Mouse (Mus musculus) gastrocnemius, adult 2 months (tissue): ENCODE results near the gene Emc3. TPM values are rescaled to one million over a fixed set of nuclear protein-coding genes. Genes with fewer than 3 reads are reported as not detected.

Experiments
- DNase-seq: peaks from one replicate; pipeline ENCODE4 v3.0.0; 2022
- H3K27ac ChIP-seq: fragments of 200-600 bp; 2 replicates; pipeline ENCODE4 v1.8.1; 2022; ENCODE audit warnings: mild to moderate bottlenecking
- H3K4me3 ChIP-seq: fragments of 200-600 bp; 2 replicates; pipeline ENCODE4 v1.8.1; 2022; ENCODE audit warnings: mild to moderate bottlenecking, moderate library complexity
- CTCF ChIP-seq: fragments of 200-600 bp; IDR thresholded peaks from 2 replicates; pipeline ENCODE4 v1.8.1; 2022; ENCODE audit warnings: antibody characterized with exemption, mild to moderate bottlenecking, moderate library complexity
- intact Hi-C: fragments of 180-260 bp; cut with DNase I; formaldehyde crosslinking; loops from one replicate; pipeline ENCODE4 v1.15.1; 2025
- total RNA-seq, 2 experiments: library from RNA; stranded (reverse); gene quantifications; 2 replicates each; pipeline ENCODE4 v1.2.3; 2021

Gene Emc3
- total RNA-seq, 2 experiments from 2014 or later = 54.9 to 63.2 TPM

DNA sequence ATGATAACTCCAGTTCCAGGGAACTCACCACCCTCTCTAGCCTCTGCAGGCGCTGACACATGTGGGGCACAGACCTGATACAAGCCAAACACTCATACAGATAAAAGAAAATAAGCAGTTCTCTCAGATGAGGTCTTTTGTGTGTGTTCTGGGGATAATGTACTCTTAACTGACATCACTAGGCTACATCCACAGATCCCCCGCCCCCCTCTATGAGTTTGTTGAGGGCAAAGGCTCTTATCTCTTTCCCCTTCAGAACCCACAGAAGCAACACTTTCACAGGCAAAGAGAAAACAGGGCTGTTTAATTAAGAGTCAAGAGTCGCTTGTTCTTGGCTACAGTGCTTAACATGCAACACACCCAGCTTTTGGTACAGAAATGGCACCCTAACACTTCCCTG, 16.9 kb downstream of the Emc3 start:
- Histone ChIP-seq H3K4me3 (no peak overlapping the region), H3K27ac (no peak overlapping the region)
- no peak for TF ChIP-seq CTCF
- DNase-seq = no peak
- intact Hi-C loops = no loop called here

DNA sequence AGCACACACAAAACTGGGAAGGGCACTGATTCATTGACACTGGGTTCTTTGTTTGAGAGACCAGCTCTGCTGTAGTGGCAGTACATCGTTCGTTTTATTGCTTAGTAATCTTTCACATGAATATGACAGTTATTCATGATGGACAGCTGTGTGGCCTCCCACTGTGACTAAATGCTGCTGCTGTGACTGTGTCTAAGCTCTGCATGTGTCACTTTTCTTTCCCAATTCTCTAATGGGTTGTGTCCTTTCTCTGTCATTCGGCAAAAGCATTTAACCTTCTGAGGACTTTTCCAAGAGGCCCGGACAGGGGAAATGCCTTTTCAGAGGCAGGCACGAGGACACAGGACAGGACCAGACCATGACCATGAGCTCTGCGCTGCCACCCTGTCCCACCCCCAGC, 17.5 kb downstream of the Emc3 start:
- intact Hi-C loops = no loop called here
- DNase-seq = no peak
- H3K4me3 ChIP-seq = no peak overlapping the region
- no peak overlapping the region for H3K27ac ChIP-seq
- TF ChIP-seq CTCF = no peak

DNA sequence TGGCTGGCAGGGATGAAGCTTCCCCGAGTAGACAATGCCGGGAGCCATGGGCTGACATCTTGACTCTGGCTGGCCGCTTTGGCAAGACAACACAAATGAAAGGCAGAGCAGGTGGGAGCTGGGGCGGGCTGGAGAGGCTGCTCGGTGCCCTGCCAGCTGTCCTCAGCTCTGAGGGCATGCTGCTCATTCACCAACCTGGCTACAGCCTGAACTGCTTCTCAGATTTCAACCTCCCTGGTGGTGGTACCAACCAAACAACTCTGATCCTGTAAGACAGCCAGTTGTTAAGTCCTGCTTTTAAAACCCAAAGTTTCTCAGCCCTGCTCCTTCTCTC, 22.5 kb downstream of the Emc3 start:
- DNase-seq = peak; percentile 86
- intact Hi-C loops = no loop called here
- H3K27ac ChIP-seq = peak overlapping the region; percentile 89
- H3K4me3 ChIP-seq = peak overlapping the region; percentile 31
- no peak for TF ChIP-seq CTCF

DNA sequence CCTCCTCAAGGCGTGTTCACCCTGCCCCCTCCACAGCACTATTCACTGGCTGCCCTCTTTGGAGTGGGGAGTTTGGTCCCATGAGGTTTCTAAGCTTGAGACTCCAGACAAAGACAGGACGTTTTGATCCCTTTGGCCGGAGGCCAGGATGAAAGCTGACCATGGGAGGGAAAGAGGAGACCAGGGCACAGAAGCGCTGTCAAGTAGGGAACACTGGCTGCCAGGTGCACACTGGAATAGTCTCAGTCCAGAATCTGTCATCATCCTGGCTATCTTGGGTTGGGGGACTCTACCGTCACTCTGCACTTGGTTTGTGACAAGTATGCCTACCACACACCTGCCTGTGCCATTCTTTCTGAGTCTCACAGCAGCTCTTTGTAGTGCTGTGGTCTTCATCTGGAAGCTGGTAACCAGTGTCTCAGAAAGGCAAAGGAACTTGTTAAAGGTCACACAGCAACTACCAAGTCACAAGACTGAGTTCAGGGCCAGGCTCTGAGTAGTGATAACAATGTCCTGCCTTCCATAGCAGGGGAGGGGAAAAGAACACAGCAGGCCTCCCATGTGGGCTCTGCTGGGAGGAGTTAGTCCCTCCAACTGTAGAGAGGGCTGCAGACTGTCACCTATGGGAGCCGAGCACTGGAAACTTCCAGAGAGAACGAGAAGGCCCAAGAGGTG, 23.0 kb downstream of the Emc3 start:
- TF ChIP-seq CTCF = no peak

DNA sequence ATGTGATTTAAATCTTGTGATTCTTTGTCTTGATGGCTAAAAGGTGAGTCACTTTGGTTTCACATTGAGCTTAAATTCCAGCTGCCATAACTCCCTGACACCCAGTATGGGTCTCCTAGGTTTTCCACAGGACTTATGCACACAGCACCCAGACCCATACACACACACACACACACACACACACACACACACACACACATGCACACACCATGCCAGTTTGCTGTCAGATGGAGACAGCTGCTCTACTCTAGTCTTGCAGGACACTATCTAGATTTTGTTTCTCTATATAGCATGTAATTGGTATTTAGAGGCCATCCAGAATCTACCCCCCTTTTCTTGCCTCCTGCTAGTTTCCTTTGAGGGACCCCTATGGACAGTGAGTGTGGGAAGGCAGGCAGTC, 24.3 kb downstream of the Emc3 start:
- Histone ChIP-seq H3K27ac (no peak overlapping the region), H3K4me3 (no peak overlapping the region)
- TF ChIP-seq CTCF = no peak
- no peak for DNase-seq
- intact Hi-C loops = no loop called here

More for the DNA sequence above, 23.0 kb downstream of the Emc3 start:
- Histone ChIP-seq H3K4me3 (peak overlapping the region; percentile 31), H3K27ac (peak overlapping the region; percentile 89)
- DNase-seq = peak; percentile 85
- intact Hi-C loops = no loop called here

DNA sequence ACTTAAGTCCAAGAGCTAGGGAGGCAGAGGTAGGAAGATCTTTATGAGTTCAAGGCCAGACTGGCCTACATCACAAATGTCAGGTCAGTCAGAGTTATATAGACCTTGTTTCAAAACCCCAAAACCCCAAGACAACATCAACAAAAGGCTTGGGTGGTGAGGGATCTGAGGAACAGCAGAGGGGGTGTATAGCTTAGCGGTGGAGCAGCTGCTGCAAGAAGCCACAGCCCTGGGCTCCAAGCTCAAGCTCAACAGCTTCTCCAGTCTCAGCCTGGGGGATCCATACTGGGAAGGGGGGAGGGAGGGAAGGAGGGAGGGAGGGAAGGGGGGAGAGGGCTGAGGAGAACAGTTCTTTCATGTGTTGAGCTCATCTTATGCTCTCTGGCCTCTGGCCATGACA, 25.8 kb downstream of the Emc3 start:
- no peak overlapping the region for H3K4me3 ChIP-seq
- intact Hi-C loops = no loop called here
- H3K27ac ChIP-seq = no peak overlapping the region
- no peak for DNase-seq
- no peak for TF ChIP-seq CTCF

DNA sequence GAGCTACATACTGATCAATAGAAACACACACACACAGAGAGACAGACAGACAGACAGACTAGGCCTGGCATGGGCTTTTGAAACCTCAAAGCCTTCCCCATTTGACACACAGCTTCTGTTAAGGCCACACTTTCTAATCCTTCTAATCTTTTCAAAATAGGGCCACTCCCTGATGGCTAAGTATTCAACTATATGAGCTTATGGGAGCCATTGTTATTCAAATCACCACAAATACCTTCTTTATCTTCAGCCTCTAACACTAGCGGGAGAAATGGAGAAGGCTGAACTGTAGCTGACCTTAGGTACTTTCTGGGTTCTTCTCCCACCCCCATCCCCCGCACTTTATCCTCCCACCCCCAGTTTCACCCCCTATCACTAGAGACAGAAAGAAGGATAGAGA, 28.7 kb downstream of the Emc3 start:
- intact Hi-C loops = no loop called here
- DNase-seq = no peak
- no peak for TF ChIP-seq CTCF
- H3K4me3 ChIP-seq = no peak overlapping the region
- H3K27ac ChIP-seq = no peak overlapping the region

DNA sequence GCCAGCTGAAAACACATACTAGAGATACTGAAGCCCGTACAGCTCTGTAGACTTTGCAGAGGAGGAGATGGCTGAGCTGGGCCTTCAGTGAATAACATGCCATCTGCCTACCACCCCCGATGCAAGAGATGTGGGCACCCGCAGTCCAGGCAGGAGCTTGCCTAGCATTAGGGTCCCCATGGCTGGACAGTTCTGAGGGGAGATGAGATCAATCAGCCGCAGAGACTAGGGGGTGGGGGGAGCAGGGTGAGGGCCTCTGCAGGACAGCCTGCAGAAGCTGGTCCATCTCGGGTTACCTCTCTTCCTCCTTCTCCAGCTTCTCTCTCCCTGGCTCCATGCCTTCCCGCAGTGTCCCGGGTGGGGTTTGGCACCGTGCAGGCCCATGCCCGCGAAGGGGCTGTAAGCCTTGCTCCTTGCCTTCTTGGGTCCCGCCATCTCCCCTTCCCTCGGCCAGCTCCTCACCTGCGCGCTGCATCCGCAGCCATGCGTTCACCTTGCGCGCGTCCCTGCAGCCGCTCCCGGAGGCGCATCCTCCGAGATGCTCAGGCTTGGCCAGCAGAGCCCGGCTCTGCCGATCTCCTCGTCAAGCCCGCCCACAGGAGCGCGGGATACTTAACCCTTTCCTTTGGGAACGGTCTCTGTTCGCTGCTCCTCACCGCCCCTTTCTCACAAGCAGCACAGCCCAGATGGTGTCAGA, 29.9 kb downstream of the Emc3 start, which contains the start of gene Prrt3:
Gene Prrt3, minus strand, starts transcription at position 544 of the 697 bp plus-strand sequence.
- DNase-seq = no peak
- H3K27ac ChIP-seq = no peak within 1 kb of the TSS
- intact Hi-C loops = no loop called here
- H3K4me3 ChIP-seq = peak within 1 kb of the TSS; percentile 32
- TF ChIP-seq CTCF = no peak

DNA sequence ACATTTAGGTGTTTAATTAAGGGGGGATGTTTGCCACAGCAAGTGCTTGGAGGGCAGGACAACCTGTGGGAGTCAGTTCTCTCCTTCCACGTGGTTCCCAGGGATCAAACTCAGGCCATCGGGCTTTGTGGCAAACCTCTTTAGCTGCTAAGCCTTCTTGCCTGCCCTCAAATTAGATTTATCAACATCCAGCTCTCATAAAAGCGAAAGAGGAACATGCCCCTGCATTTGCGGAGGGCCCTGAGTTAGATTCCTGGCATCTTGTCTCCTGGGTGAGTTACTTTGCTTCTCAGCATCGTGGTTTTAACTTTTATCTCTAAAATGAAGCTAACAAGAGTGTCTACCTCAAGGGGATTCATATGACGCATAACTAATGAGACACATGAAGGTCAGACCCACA, 32.1 kb downstream of the Emc3 start:
- no peak overlapping the region for H3K4me3 ChIP-seq
- no peak for TF ChIP-seq CTCF
- peak overlapping the region; percentile 50; the same call in 1 of the 2 replicates for H3K27ac ChIP-seq
- DNase-seq = no peak
- intact Hi-C loops = no loop called here

DNA sequence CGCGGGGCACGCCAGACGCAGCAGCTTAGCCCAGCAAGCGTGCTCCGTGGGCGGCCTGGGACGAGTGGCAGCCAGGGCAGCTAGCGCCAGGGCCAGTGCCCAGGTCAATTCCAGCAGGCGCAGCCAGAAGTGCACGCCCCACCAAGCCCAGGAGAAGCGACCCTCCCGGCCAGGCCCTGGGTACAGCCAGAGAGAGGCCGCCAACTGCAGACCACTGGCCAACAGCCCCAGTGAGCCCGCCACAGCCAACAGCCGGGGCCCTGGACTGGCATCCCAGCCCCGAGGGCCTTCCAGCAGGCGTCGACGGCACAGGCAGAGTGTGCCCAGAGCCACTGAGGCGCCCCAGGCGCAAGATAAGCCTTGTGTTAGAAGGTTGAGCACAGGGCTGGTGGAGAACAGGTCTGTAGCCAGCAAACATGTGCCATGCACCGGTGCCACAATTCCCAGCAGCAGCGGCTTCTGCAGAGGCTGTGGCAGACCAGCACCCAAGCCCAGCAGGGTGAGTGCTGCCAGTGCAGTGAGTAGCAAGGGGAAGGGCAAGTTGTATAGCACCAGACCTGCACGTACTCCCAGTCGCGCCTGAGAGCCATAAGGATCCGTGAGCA, 36.3 kb downstream of the Emc3 start:
- intact Hi-C loops = no loop called here
- TF ChIP-seq CTCF = no peak
- peak overlapping the region; percentile 76 for H3K4me3 ChIP-seq
- peak overlapping the region; percentile 82 for H3K27ac ChIP-seq
- DNase-seq = peak; percentile 47

DNA sequence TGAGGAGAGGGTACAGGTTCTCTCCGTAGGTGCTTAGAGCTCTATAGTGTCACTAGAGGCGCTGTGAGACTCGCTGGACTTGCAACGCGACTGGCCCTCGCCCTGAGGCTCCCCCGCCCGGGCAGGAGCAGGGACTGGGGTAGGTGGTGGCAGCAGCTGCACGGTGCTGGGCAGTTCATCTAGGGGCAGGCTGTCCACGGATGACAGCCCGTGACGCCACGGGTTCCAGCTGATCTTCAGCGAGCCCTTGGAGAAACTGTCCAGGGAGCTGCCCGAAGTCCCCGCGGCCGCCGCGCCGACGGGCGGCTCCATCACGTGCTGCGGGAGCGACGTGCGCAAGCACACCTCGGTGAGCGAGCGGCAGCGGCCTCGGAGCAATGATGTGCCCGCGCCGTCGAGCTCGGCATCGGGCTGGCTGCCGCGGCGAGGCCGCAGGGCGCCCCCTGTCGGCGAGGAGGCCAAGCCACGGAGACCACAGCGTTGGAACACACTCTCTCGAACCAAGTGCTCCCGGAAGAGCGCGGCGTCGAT, 37.1 kb downstream of the Emc3 start:
- Histone ChIP-seq H3K4me3 (peak overlapping the region; percentile 76), H3K27ac (peak overlapping the region; percentile 82)
- intact Hi-C loops = loop anchor here (1.0 kb wide), 1 partner anchor 25 kb away; no protein-coding TSS in a partner anchor

DNA sequence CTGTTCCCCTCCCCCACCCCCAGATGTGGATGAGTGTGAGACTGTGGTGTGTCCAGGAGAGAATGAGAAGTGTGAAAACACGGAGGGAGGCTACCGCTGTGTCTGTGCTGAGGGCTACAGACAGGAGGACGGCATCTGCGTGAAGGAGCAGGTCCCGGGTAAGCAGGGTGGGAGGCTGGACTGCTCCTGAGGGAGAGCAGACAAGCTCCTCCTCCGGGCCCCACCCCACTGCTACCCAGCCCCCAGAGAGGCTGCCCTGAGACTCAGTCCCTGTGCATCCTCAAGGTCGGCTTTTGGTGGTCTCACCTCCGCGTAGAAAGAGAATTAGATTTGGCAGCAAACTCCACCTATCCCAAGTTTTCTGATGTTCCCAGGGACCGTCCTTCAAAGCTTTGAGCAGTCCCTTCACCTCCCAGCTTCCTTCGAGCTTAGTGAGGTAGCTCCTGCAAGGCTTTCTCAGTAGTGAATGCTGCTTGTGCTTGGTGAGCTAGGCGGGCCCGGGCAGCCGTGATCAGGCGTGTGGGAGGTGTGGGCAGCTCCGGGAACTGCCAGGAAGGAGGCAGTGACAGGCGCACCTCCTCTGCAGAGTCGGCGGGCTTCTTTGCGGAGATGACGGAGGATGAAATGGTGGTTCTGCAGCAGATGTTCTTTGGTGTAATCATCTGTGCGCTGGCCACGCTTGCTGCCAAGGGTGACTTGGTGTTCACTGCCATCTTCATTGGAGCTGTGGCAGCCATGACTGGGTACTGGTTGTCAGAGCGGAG, 39.2 kb downstream of the Emc3 start:
- Histone ChIP-seq H3K4me3 (no peak overlapping the region), H3K27ac (no peak overlapping the region)
- TF ChIP-seq CTCF = no peak
- intact Hi-C loops = no loop called here
- DNase-seq = no peak

More for the DNA sequence above, 37.1 kb downstream of the Emc3 start:
- peak; percentile 88 for DNase-seq
- peak; percentile 75 for TF ChIP-seq CTCF
